Mouse (Mus musculus) cerebellum, adult 9-10 months (tissue): ENCODE measurements around the gene Nr2e1.

Experiments used
- DNase-seq: peaks from one replicate; pipeline ENCODE4 v3.0.0; 2022

Nr2e1 gene

GRCm38 (mm10) chr10:42585596-42586305, 2.3 kb upstream of the Nr2e1 start:
- no peak for DNase-seq

GRCm38 (mm10) chr10:42585156-42585555, 1.7 kb upstream of the Nr2e1 start:
- DNase-seq = no peak

- no peak for DNase-seq
These were observed 1.1 kb upstream of the Nr2e1 start for GRCm38 (mm10) chr10:42584436-42584983.

GRCm38 (mm10) chr10:42583902-42584435, 537 bp upstream of the Nr2e1 start:
- no peak for DNase-seq

GRCm38 (mm10) chr10:42582566-42583110, 794 bp downstream of the Nr2e1 start:
- no peak for DNase-seq

- no peak for DNase-seq
These were observed 1.5 kb downstream of the Nr2e1 start for GRCm38 (mm10) chr10:42581694-42582565.

GRCm38 (mm10) chr10:42580951-42581277, 2.5 kb downstream of the Nr2e1 start:
- no peak for DNase-seq

GRCm38 (mm10) chr10:42580131-42580950, 3.1 kb downstream of the Nr2e1 start:
- DNase-seq = no peak

GRCm38 (mm10) chr10:42579475-42580130, 3.8 kb downstream of the Nr2e1 start:
- DNase-seq = no peak

GRCm38 (mm10) chr10:42578698-42579474, 4.5 kb downstream of the Nr2e1 start:
- no peak for DNase-seq

GRCm38 (mm10) chr10:42578281-42578675, 5.2 kb downstream of the Nr2e1 start:
- DNase-seq = no peak

- DNase-seq = no peak
These were observed 5.7 kb downstream of the Nr2e1 start for GRCm38 (mm10) chr10:42577525-42578280.

- DNase-seq = no peak
These were observed 8.8 kb downstream of the Nr2e1 start for GRCm38 (mm10) chr10:42574639-42575038.

- no peak for DNase-seq
These were observed 10.5 kb downstream of the Nr2e1 start for GRCm38 (mm10) chr10:42572971-42573370.

GRCm38 (mm10) chr10:42572567-42572966, 10.9 kb downstream of the Nr2e1 start:
- no peak for DNase-seq

- DNase-seq = no peak
These were observed 21.2 kb downstream of the Nr2e1 start for GRCm38 (mm10) chr10:42562272-42562671.

- DNase-seq = no peak
These were observed 23.7 kb downstream of the Nr2e1 start for GRCm38 (mm10) chr10:42559581-42560200.

GRCm38 (mm10) chr10:42546507-42546906, 36.9 kb downstream of the Nr2e1 start:
- DNase-seq = no peak

- no peak for DNase-seq
These were observed 37.5 kb downstream of the Nr2e1 start for GRCm38 (mm10) chr10:42545707-42546503.
